Mouse (Mus musculus) gonadal fat pad, adult 2 months (tissue): Measurements from ENCODE around the gene Olfm1. TPM values are rescaled to one million over a fixed set of nuclear protein-coding genes. Genes with fewer than 3 reads are reported as not detected.

Experiments used
- polyA plus RNA-seq: library from polyadenylated mRNA; depleted of rRNA; stranded (reverse); fragments of >200 nt; gene quantifications from 2 replicates; pipeline ENCODE4 v1.2.3, GENCODE M21; 2012; rRNA removed

The Olfm1 gene
- polyA plus RNA-seq, 1 experiment, result 61.7 TPM

Other genes with a start within 250 kb of the Olfm1 start
- gene Fcnb, start 108.1 kb upstream of the Olfm1 start, polyA plus RNA-seq, result not detected in 2 replicates